Mouse (Mus musculus) lung, adult 2 months (tissue): ENCODE measurements around the gene Kif7. TPM values are rescaled to one million over a fixed set of nuclear protein-coding genes. Genes with fewer than 3 reads are reported as not detected.
A peak's percentile ranks its signal among the peaks of the same experiment; 100 is the strongest.

ENCODE experiments used
- DNase-seq: peaks from one replicate; pipeline ENCODE4 v3.0.0; 2022
- H3K4me1 ChIP-seq: fragments of 200-500 bp; 2 replicates; pipeline ENCODE4 v1.6.1; 2011; ENCODE audit warnings: low read length; ENCODE audit not compliant: control insufficient read depth, insufficient read depth
- H3K4me3 ChIP-seq: fragments of 200-500 bp; replicated peaks from 2 replicates; pipeline ENCODE3; 2011; ENCODE audit warnings: low read depth, mild to moderate bottlenecking, control low read depth, low read length; ENCODE audit errors: extremely low read depth
- CTCF ChIP-seq: fragments of 200-500 bp; IDR thresholded peaks from 2 replicates; pipeline ENCODE4 v1.5.1; 2011; ENCODE audit warnings: mild to moderate bottlenecking, low read length, control low read depth; ENCODE audit not compliant: insufficient read depth
- POLR2A ChIP-seq: fragments of 200-500 bp; IDR thresholded peaks from 2 replicates; pipeline ENCODE4 v1.6.1; 2011; ENCODE audit warnings: low read depth, mild to moderate bottlenecking, control low read depth, low read length, borderline replicate concordance; ENCODE audit errors: extremely low read depth
- WGBS: fragments of 180-500 bp; shearing (Covaris S2); methylation state at CpG from one replicate; pipeline ENCODE4 v1.1.7; 2018; 5-methylcytosine and 5-hydroxymethylcytosine counted together
- polyA plus RNA-seq: library from polyadenylated mRNA; depleted of rRNA; stranded (reverse); fragments of >200 nt; gene quantifications from 2 replicates; pipeline ENCODE4 v1.2.3, GENCODE M21; 2012

The Kif7 gene
- polyA plus RNA-seq, 1 experiment = 3.5 TPM

- peak; percentile 88 for TF ChIP-seq CTCF
- no peak for TF ChIP-seq POLR2A
- Histone ChIP-seq H3K4me1 (no peaks in the 10 kb centered on the region), H3K4me3 (no peak overlapping the region)
- peak; percentile 66 for DNase-seq
- 7% methylated on average over 8 of the region's 8 CpGs for WGBS
Observed at GRCm38 (mm10) chr7:79729169-79729568, 13.6 kb upstream of the Kif7 start.

DNA sequence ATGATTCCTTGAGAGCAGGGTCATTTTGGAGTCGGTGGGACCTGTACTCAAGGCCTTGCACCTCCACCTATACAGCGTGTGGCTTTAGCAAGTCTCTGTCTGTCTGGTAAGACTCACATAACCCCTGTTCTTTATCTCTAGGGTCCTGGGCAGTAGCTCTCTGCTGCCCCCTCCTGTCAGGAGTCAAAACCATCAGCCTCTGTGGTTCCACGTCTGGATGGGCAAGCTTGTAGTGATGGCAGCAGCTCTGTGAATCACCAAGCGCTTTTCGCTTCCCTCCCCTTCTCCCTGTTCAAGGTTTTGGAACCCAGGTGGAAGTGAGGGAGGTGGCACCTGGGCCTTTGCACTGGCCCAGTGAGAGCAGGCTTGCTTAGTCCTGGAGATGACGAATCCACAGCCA lies 12.7 kb upstream of the Kif7 start:
- TF ChIP-seq POLR2A (no peak), CTCF (peak; percentile 85)
- 31% methylated on average over 6 of the region's 6 CpGs for WGBS
- no peak overlapping the region for H3K4me3 ChIP-seq
- H3K4me1 ChIP-seq = no peaks in the 10 kb centered on the region
- DNase-seq = peak; percentile 49

DNA sequence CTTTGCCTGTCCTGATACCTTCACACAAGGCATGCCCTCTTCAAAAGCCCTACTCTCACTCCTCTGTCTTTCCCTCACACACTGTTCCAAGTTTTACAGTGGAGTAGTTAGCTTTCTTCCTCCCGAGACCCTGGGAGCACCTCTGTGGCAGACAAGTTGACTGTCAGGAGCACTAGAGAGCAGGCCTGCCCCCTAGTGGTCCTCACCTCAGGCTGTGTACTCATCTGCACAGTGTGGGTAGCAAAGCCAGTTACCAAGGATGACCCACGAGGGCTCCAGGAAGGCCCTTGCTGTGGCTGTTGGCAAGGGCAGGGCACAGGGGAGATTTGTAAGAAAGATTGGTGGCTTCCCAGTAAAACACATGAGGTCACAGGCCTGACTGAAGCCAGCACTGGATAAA lies 11.6 kb upstream of the Kif7 start:
- peak; percentile 38 for DNase-seq
- H3K4me3 ChIP-seq = no peak overlapping the region
- no peak for TF ChIP-seq POLR2A
- TF ChIP-seq CTCF = peak; percentile 86
- 11% methylated on average over 2 of the region's 2 CpGs for WGBS
- H3K4me1 ChIP-seq = no peaks in the 10 kb centered on the region

DNA sequence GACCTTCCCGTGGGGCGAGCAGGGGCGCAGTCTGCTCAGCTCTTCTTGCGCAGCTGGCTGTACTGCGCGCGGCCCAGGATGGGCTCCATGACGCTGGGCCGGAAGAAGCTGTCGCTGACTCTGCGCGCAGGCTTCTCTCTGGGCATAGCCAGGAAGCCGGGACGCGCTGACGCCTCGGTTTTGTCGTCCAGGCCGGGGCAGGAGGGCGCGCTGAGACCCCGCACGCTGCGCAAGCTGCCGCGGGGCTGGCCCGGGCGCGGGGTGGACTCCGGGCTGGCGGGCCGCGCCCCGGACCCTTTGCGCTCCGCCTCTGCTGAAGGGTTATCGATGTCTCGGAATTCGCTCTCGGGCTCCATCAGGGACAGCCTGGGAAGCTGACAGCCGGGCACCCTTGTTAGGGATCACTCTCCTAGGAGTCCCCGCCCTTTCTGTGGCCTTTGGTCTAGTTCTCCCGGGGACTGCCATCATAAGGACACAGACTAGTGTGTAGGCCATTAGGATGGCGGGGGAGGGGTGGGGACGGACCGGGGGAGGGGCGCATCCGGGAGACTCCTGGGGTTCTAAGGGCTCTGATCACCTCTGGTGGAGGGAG lies 6.0 kb upstream of the Kif7 start:
- Histone ChIP-seq H3K4me1 (peaks cover 2% of the 10 kb centered on the region; the same call in 1 of the 2 replicates), H3K4me3 (peak overlapping the region; percentile 76)
- WGBS = under 1% methylated on average over 48 of the region's 48 CpGs
- no peak for TF ChIP-seq CTCF
- peak; percentile 22; the same call in 1 of the 2 replicates for TF ChIP-seq POLR2A
- peak; percentile 33 for DNase-seq

- DNase-seq = no peak
- H3K4me1 ChIP-seq = peaks cover 5% of the 10 kb centered on the region
- H3K4me3 ChIP-seq = no peak overlapping the region
- TF ChIP-seq POLR2A = no peak
- no peak for TF ChIP-seq CTCF
- WGBS = 75% methylated on average over 17 of the region's 17 CpGs
Observed at GRCm38 (mm10) chr7:79710831-79711230, 4.7 kb downstream of the Kif7 start.

DNA sequence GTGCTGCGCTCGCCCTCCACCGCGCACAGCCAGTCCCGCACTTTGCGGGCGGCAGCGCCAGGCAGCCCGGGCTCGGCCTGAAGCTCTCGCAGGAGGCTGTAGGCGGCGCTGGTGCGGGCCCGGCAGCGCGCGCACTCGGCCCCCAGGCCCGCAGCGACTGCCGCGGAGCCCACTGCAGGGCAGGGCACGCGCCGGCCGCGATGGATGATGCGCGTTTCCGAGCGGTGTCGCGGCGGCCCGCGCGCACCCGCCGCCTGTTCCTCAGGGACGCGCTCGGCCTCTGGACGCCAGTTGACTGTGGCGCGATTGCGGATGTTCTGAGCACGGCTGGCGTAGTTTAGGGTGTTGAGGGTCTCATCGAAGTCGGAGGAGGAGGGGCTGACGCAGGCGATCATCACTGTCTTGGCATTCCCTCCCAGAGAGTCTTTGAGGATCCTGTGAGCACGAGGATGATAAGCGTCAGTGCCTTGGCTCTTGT lies 5.4 kb downstream of the Kif7 start:
- DNase-seq = no peak
- 21% methylated on average over 55 of the region's 55 CpGs for WGBS
- no peak overlapping the region for H3K4me3 ChIP-seq

GRCm38 (mm10) chr7:79705210-79705609 lies 10.3 kb downstream of the Kif7 start:
- H3K4me3 ChIP-seq = no peak overlapping the region
- no peak for DNase-seq
- no peaks in the 10 kb centered on the region; the same call in 1 of the 2 replicates for H3K4me1 ChIP-seq
- 78% methylated on average over 5 of the region's 5 CpGs for WGBS
- TF ChIP-seq CTCF (no peak), POLR2A (no peak)

More for the DNA sequence above, 5.4 kb downstream of the Kif7 start:
- peaks cover 5% of the 10 kb centered on the region for H3K4me1 ChIP-seq
- TF ChIP-seq POLR2A (no peak), CTCF (no peak)

GRCm38 (mm10) chr7:79702755-79703154 lies 12.8 kb downstream of the Kif7 start:
- 80% methylated on average over 16 of the region's 16 CpGs for WGBS
- Histone ChIP-seq H3K4me3 (no peak overlapping the region), H3K4me1 (no peaks in the 10 kb centered on the region)
- no peak for TF ChIP-seq CTCF
- no peak for TF ChIP-seq POLR2A
- no peak for DNase-seq

DNA sequence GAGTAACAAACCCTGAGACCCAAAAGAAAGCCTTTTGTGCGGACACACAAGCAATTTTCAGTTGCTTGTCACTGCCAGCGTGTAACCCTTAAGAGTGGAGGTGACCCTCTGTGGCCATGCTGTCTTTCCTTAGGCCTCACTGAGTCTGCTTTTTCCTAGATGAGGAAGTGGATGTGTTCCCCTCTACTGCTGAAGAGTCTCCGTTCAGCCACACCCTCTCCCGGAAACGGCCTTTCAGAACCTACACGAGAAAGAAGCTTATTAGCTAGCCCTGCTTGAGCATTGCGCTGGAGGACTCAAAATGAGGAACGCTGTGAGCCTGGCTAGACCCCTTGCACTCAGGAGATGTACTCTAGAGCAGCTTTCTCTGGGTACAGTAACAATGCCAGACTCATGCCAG lies 19.0 kb downstream of the Kif7 start:
- H3K4me1 ChIP-seq = no peaks in the 10 kb centered on the region
- no peak for TF ChIP-seq CTCF
- no peak for TF ChIP-seq POLR2A
- WGBS = 76% methylated on average over 8 of the region's 8 CpGs
- no peak overlapping the region for H3K4me3 ChIP-seq
- DNase-seq = no peak

DNA sequence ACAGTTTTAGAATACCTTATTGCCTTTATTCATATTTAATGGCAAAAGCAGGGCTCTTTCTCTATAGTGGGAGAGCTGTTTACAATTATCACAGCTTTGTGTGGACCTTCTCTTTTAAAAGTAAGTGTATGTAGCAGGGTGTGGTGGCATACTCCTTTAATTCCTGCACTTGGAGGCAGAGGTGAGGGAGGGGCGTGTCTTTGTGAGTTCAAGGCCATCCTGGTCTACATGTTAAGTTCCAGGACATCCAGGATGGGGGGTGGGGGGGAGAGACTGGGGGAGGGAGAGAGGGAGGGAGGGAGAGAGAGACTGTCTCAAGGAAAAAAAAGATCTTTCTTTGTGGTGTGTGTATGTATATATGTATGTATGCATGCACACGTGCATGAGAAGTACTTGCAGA lies 35.3 kb downstream of the Kif7 start:
- no peak for DNase-seq
- TF ChIP-seq CTCF = no peak
- no peak for TF ChIP-seq POLR2A
- Histone ChIP-seq H3K4me3 (no peak overlapping the region), H3K4me1 (no peaks in the 10 kb centered on the region)
- WGBS = 89% methylated on average over 2 of the region's 2 CpGs
